Mouse (Mus musculus) layer of hippocampus, postnatal 14 days (tissue): ENCODE data around the gene Arih1. TPM values are rescaled to one million over a fixed set of nuclear protein-coding genes. Genes with fewer than 3 reads are reported as not detected.
"Not testable (repeated sequence)": the region's sequence is repeated elsewhere in the genome, so short reads cannot be mapped to it uniquely, and the experiment has no call there.

Experiments
- DNase-seq, 2 experiments: peaks; one replicate each; pipeline ENCODE4 v3.0.0; 2021 to 2022; ENCODE audit warnings: low spot score in 2 of 2, mixed read lengths in 1 of 2
- total RNA-seq, 2 experiments: library from RNA; stranded (reverse); gene quantifications; 2 replicates each; pipeline ENCODE4 v1.2.3; 2021

The Arih1 gene
- total RNA-seq, 2 experiments from 2014 or later: 91.1 to 93.3 TPM

DNA sequence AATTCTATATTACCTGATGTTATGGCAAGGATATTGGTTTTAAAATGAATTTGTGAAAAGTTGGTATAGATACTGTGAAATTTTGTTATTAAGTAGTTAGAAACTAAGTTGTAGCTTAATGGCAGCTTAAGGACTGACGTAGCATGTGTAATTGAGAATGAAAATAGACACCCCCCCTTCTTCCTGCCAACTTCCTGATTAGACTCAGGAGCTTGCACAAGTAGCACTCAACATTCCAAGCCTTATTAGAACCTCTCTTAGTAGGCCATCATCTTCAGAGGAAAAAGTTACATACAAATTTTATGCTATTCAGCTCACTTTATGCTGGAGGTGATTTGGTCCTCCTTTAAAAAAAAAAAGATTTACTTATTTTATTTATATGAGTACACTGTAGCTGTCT lies 22.1 kb downstream of the Arih1 start:
- DNase-seq: no peak

DNA sequence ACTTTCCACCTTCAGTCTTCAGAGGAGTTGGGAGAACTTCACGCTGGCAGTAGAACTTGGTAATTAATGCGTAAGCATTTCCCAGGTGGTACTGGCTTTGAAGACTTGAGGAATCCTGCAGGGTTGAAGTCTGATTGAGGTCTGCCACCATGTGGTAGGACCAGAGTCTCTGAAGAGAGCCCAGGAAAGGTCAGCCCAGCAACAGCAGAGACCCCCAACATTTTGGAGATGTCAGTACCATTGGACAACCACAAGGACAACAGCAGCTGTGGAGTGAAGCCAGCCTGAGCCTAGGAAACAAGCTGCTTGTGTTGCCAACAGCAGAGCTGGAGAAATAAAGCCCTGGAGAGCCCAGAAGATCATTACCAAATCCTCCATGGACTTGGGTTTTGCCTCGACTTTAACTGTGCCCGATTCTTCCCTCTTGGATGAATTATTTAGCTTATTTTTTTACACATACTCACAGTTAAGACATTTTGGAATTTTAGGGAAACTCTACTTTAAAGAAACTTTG lies 27.4 kb downstream of the Arih1 start:
- peak; percentile 6 to 31 for DNase-seq

DNA sequence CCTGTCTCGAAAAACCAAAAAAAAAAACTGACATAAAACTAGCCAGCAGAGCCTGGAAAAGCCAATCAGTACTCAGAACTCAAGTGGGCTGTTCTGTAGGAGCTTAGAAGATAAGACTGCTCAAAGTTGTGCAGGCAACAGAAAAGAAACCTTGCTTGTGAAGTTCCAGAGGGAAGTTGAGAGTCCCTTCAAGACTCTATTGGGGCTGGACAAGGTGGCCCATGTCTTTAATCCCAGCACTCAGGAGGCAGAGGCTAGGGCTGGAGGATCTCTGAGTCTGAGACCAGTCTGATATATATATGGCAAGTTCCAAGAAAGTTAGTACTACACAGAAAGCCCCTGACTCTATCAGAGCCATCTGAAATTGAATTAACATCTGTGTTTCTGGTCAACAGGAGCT lies 28.0 kb downstream of the Arih1 start:
- no peak for DNase-seq

DNA sequence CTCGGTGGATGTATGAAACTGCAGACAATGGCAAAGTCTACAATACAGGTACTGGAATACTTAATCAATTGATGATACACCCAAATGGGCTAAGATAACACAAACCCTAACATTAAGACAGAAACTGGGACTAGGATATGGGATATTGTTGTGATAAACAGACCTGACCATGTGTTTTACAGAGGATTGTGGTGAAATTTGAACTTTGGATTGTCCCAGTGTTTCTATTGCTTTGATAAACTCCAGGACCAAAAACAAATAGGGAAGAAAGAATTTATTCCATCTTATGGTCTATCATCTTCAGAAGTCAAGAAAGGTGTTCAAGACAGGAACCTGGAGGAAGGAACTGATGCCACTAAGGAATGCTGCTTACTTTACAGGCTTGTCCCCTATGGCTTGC lies 28.7 kb downstream of the Arih1 start:
- DNase-seq: no peak

DNA sequence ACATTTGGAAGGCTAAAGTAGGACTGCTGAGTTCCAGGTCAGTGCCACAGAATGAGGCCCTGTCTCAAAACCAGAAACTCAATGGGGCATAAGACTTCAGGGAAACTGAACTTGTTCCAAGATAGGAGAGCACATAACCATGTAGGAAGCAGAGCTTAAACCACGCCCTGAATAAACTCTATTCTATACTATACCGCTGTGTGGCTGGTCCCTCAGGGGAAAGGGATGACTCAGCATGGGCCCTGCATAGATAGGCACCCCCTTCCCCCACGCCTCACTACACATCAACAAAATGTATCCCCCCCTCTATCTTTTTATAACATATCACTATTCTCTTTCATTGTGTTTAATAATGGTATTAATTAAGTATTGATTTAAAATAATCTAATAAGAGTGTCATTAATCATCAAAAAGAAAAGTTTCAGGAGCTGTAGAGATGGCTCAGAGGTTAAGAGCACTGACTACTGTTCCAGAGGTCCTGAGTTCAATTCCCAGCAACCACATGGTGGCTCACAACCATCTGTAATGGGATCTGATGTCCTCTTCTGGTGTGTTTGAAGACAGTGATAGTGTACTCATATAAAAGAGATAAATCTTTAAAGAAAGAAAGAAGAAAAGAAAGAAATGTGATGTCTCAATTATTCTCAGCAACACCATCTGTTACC lies 30.9 kb downstream of the Arih1 start:
- DNase-seq: no peak

DNA sequence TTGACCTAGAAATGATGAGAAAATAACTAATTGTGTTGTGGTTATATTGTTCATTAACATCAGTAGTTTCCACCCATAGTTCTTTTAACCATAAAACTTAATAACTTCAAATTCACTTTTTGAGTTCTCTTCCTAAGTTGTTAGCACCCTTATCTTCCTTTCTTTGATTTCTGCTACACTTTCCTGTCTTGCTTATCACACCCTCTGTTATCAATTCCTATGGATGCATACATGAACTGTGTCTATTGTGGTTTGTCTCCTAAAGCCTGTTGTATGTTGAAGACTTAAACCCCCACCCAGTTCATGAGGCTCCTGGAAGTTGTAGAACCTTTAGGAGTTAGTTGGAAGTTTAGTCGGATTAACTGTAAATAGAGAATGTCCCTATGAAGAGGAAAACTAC lies 52.7 kb downstream of the Arih1 start:
- no peak for DNase-seq

DNA sequence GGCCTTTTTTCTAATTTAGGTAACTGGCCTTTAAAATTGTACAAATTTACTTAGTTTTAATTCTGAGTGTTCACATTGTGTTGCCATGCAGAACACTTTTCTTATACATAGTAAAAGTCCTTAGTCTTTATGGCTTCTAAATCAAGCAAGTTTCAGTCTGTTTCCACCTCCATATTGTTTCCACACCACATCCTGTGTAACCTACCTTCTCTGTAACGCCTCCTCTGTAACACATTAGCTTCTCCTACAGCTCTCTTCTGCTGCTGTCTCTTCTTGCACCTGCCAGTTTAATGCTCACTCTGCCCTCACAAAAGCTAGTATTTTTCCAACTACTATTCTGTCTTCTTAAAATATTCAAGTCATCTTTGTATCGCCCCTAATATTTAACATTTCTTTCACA lies 54.8 kb downstream of the Arih1 start:
- no peak for DNase-seq

DNA sequence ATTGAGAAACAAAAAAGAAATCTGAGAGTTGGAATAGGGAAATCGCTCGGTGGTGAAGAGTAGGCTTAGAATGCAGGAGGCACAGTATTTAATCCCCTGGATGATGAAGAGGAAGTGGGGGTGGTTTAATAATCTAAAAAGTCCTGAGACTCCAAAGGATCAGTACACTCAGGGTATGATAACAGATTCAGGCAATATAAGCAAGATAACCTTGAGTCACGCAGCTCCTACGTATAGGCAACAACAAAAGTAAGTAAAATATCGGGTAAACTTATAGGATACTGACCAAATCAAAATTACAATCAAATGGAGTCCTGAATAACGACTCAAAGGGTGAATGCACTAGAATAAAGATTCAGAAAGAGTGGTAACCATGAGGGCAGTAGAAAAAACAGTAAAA lies 65.9 kb downstream of the Arih1 start:
- DNase-seq: no peak

DNA sequence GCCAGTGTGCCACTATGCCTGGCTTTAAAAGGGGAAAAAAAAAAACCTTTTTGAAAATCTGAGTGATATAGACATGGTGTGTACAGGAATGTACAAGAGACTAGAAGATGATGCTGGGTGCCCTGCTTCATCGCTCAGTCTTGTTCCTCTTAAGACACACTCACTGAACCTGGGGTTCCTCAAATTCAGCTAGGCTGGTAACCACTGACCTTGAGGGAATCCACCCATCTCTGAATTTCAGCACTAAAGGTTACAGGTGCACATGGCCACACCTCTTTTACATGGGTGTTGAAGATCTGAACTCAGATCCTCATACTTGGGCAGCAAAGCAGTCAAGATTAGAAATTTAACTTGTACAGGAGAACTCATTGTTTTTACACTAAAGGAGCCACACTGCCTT lies 79.1 kb downstream of the Arih1 start:
- DNase-seq: no peak

DNA sequence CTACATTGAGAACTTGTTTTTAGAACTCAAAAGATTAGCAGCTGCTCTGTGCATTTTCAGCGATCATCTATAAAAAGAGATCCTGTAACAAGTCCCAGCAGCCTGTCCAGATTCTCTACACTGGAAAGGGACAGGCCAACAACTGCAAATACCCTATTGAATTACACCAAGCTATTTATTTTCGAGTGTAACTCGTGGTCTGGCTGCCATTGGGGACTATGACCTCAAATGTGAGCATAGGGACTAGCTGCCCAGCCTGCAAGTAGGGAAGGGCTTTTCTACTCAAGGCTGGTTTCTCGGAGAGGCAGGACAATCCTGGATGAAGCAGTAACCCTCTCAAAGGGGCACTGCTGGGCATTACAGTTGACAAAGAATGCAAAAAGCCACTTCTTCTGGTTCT lies 97.3 kb downstream of the Arih1 start:
- no peak for DNase-seq

DNA sequence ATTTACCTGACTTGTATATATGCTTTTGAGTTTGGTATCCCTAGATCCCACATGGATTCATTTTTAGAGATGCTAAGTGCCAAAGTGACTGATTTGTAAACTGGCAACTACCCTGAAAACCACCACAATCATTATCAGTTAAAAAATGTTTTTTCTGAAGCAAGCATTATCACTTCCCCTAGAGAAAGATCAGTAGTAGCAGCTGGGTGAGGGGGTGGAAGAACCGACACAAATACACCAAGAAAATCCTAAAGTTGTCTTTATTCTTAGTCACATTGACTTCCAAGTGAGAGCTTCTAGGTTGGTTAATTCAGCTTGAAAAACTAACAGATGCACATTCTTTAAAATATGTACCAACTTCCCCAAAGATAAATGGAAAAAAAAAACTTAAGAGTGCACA lies 98.1 kb downstream of the Arih1 start:
- peak in 1 of 2 experiments; percentile 24 for DNase-seq

DNA sequence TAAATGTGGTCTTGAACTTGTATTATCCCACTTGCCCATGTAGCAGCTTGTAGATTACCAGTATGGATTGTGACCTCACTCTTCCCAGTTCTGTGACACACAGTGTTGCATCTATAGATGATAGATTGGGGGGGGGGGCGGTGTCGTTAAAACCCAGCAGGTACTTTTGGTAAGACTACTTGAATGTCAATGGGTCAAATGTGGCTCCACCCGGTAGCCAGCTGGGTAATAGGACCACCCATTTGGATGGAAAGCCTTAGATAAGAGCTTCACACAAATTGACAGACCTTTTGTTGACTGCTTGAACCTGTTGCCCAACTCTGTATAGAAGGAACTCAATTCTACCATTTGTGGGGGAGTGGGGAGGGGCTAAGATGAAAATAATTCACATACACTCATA lies 99.0 kb downstream of the Arih1 start:
- no peak for DNase-seq

DNA sequence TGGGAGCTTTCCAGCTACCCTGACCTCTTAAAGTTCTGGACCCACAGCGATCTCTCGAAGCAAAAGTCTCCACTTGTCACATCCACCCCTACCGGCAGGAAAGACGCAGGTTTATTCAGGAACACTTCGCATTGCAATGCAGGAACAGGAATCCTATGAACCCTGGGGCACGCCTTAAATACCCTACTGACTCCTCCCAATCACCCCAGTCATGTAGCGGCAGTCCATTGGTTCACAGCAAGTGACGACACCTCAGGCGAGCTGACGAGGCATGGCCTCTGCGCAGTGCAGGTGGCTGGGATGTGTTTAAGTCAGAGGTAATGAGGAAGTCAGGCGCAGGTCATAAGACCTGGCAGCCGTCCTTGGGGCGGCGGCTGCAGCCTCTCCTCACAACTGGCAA lies 110.8 kb downstream of the Arih1 start:
- DNase-seq: no peak

DNA sequence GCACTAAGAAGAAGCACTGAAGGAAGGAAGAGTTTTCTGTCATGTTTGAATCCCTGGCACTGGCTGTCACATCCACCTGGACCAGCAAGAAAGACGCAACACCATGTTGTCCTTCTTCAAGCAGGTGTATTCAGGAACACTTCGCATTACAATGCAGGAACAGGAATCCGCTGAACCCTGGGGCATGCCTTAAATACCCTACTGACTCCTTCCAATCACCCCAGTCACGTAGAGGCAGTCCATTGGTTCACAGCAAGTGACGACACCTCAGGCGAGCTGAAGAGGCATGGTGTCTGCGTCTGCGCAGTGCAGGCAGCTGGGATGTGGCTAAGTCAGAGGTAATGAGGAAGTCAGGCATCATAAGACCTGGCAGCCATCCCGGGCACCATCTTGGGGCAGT lies 116.8 kb downstream of the Arih1 start:
- no peak for DNase-seq

DNA sequence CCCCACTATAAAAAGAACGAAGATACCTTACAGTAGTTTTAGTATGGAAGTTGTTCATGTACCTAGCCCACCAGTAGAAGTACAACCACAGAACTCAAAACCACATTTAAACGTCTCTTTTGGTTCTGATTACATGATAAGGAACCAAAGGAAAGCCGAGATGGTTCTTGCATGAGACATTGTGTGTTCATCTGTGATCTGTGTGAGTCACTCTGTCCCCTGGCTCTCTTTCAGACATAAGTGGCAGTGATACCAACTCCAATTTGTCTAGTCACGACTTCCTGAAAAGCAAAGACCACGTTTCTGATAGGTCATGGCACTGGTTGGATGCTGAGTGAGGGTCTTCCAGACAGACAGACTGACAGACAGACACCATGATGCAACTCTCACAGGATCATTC lies 117.2 kb downstream of the Arih1 start:
- DNase-seq: no peak

DNA sequence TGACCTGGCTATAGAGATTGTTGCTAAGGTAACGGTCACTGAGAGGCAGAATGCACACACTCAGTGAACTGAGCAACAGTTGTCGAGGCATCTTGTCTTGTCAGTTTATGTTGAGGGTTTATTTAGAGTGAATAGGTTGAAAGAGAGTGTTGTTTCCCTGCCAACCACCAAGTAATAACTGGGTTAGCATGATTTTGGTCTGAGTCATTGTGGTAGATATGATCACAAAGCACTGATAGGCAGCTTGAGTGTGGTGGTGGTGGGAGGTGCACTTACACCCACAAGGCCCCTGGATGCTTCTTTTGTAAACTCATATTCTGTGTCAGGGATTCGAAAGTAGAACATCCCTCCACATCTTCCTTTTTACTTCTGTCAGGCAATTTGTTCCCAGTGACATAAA lies 125.9 kb downstream of the Arih1 start:
- not testable (repeated sequence) for DNase-seq

DNA sequence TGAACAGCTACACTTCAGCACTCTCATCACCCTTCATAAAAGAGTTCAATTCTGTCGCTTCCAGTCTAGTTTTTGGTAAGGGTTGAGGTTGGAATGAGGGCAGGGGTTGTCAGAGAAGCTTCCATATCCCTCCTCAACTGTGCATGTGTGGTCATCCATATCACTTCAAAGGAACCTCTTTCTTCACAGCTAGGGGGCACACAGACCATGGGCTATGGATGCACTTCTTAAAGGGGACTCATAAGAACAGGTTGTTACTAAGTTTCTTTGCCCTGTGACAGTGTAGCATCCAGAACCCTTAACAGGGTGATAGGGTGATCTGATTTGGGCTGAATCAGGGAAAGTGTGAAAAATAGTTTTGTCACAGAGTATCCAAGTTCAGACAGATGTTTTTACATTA lies 128.4 kb downstream of the Arih1 start:
- DNase-seq: not testable (repeated sequence)

DNA sequence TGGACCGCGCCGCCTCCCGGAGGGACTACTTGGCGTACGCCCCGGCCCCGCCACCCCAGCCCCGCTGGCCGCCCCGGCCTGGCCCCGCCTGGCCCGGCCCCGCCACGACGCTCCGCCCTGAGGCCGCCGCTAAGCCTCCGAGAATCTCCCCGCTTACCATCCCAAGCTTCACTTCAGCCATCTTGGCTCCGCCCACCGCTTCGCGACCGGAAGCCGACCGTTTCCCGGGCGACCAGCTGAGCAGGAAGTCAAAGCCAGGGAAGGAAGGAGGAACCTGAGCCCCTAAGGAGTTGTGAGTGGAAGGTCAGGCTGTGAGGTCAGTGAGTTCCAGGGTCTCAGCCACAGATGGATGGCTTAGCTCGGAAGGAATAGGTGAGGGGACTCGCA lies 133.2 kb downstream of the Arih1 start, which contains the start of gene Bbs4:
Gene Bbs4 (minus strand): TSS at position 256 of the 387 bp plus-strand sequence.
- DNase-seq: peak; percentile 74 to 87

DNA sequence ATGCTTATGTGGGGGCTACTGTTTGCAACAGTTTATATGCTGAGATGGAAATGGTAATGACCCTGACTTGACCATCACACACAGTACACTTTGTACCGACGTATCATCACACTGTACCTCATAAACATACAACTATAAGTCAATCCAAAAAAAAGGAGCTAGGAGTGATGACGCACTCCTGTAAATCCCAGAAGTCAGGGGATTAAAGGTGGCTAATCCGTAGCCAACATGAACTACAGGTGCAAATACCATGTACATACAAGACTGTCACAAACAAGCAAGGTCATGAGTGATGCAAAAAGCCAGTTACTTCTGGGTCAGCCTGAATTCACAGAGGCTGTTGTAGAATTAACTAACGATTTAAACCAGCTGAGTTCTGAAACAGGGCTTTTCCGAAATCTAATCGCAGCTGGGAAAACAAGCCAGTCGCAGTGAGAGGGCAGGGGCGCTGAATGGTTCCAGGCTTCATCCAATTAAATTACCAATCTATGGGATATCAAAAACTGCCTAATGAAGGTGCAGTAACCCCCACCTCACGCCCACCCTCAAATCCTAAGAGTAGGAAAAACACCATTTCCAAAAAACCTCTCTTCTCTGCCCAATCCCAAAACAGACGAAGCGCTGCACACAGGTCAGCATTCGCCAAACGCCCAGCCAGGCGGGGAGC lies 133.7 kb downstream of the Arih1 start:
- DNase-seq: peak in 1 of 2 experiments; percentile 4

DNA sequence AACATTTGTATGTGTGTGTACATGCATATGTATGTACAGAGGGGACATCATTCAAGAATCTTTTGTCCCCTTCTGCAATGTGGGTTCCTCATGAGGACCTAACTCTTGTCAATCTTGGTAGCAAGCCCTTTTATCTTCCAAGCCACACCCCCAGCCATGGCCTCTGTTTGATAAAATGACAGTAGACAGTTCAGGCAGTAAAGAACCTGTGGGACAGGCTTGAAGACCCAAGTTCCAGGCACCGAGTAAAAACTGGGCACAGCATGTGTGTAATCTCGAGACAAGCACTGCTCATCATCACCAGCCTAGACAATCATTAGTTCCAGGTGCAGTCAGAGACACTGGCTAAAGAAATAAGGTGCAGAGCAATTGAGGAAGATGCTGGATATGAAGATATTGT lies 140.2 kb downstream of the Arih1 start:
- DNase-seq: no peak

DNA sequence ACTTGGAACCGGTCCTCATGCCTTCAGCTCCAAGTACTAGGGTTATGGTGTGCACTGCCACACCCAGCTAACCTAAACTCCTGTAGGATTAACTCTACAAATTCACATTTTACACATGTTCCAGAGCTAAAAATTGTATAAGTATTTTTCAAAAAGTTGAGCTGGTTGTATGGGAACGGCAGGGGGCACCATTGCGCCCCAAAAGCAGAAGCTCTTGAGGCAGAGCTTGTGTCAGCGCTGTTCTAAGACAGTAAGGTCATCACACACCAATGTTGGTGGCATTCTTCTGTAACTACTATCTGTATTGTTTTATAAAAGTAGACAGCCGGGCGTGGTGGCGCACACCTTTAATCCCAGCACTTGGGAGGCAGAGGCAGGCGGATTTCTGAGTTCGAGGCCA lies 146.4 kb downstream of the Arih1 start:
- no peak for DNase-seq

DNA sequence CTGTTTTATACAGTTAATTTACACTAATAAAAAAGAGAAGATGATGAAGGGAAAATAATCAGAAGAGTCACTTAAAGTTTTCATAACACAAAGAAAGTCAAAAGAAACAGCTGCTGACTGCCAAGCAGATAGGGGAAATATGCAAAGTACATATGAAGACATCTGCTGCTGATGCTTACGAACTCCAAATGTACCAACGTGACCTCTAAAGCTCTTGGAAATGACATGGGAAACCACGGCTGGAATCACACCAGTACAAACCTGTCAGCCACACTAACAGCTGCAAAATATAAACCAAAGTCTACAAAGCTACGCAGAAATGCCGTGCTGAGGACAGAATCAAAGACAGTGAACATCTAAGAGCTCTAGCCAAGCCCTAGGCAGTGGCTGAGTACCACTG lies 147.3 kb downstream of the Arih1 start:
- no peak for DNase-seq

DNA sequence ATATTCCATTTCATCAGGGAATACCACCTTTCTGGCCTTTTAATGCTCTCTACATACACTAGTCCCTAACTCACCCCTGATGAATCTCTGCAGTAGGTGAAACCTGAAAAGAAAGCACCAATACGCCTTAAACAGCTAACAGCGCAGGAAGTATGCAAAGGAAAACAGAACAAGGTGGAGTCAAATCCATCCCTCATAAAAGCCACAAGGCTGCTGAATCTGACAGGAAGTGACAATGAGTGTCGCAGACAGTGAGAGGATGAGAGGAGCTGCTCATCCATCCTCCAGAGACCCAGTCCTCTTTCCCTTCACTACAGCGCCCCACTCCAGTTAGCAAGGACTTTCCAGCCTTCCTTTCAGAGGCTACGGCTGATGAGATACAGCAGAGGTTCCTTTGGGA lies 148.0 kb downstream of the Arih1 start:
- DNase-seq: no peak
